Mouse (Mus musculus) embryo, embryonic 10 days (tissue): ENCODE measurements around the gene Parp1.
"Not testable (repeated sequence)": the region's sequence is repeated elsewhere in the genome, so short reads cannot be mapped to it uniquely, and the experiment has no call there.

Source experiments
- DNase-seq: peaks from one replicate; pipeline ENCODE4 v3.0.0-alpha.2; 2015; ENCODE audit warnings: low spot score

Gene Parp1

DNA sequence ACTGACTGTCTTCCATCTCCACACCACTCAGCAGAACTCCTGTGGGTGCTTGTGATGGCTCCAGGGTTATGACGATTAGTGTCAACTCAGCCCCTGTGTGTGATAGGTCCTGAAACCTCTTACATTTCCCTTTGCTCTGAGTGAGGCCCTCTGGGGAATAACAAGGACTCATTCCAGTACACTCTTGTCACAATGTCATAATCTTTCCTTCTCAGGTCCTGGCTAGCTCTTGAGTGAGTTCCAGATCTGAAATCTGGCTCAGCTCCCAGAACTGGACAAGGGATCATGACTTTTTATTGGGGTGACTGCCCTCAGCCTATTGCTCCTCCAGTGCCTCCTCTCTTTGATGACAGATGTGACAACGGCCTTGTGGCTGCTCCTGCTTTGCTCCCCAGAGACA, 57.4 kb downstream of the Parp1 start:
- no peak for DNase-seq

DNA sequence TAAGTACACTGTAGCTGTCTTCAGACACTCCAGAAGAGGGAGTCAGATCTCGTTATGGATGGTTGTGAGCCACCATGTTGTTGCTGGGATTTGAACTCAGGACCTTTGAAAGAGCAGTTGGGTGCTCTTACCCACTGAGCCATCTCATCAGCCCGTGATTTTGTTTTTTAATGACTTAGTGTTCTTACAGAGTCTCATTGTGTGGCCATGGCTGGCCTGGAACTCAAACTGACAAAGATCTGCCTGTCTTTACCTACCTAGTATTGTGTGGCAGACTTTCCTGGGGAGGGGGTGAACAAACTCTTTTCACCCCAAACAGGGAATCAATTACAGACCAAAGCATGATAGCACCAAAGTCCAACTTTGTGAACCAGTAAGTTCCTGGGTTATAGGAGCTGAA, 69.1 kb downstream of the Parp1 start:
- not testable (repeated sequence) for DNase-seq

DNA sequence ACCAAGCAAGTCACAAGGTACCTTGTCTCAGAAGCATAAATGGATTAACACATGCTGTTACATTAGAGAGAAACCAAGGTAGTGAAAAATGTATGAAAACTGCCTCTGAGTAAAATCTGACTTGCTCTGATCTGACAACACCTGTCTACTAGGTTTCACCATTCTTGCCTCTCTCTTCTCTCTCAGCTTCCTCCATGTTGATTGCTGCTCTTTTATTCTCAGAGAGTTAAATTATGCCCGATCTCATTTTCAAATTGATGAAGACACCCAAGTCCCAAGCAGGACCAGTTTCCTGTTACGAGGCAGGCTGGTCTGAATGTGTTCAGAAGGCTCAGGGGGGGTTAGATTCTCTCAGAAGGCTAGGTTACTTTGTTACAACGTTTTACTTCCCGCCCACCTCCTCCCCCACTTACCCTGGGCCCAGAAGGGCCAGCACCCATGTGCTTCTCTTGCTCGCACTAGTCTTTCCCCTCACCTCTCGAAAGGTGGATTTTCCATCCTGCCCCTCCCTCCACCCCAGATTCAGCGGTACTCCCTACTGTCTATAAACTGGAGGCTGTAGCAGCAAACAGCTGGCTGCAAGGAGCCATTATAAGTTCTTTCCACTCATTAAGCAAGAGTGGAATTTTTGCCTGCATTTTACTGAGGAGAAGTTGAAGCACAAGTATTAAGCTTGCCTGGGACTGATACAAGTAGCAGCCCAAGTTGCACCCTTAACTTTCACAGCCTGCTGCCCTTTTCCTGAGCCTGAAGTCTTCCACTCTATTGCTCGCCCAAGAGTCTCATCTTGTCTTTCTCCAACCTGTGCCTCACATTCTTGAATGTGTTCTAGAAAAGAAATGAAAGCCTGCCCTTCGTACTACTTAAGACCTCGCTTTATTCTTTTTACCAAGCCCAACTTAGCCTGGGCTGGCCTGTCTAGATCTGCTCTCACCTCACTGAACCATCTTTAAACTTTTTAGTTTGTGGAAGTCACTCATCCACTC, 71.0 kb downstream of the Parp1 start:
- no peak for DNase-seq

DNA sequence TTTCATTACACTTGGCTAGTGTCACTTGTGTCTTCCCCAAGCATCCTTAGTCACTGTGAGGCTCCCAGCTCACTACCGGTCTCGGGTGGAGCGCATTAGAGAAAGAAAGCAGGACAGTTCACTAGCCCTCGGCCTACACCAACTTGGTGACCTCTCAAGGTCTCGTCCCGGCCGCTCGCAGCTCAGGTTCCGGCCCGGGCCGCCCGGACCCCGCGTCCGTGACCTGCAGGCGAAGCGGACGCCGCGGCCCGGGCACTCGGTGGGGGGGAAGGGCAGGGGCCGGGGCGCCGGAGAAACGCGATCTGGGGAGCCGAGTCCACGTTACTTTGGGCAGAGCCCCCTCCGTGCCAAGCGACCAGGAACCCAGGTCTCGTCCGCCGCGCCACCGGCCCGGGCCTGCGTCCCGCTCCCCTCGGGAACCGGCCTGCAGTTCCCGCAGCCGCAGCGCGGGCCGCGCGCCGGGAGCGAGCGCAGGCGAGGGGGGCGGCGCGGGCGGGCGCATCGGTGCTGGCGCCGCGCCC, 71.9 kb downstream of the Parp1 start:
- DNase-seq: peak; percentile 64

DNA sequence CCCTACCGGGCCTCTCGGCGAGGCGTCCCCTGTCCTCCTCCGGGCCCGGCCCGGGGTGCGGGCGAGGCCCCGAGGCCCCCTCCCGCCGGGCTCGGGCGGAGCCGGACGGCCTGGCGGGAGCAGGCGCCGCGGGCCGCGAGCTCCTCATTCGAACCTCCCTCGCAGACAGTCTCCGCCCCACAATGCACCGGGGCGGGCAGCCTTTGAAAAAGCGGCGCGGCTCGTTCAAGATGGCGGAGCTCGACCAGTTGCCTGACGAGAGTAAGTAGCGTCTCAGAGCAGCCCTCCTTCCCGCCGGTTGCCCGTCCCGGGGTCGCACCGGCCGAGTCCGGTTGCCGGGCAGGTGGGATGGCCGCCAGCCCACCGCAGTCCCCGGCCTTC, 72.4 kb downstream of the Parp1 start, which contains the start of gene Lin9:
TSS of gene Lin9 (plus strand) at position 14 of the 381 bp plus-strand sequence.
- DNase-seq: peak; percentile 96

DNA sequence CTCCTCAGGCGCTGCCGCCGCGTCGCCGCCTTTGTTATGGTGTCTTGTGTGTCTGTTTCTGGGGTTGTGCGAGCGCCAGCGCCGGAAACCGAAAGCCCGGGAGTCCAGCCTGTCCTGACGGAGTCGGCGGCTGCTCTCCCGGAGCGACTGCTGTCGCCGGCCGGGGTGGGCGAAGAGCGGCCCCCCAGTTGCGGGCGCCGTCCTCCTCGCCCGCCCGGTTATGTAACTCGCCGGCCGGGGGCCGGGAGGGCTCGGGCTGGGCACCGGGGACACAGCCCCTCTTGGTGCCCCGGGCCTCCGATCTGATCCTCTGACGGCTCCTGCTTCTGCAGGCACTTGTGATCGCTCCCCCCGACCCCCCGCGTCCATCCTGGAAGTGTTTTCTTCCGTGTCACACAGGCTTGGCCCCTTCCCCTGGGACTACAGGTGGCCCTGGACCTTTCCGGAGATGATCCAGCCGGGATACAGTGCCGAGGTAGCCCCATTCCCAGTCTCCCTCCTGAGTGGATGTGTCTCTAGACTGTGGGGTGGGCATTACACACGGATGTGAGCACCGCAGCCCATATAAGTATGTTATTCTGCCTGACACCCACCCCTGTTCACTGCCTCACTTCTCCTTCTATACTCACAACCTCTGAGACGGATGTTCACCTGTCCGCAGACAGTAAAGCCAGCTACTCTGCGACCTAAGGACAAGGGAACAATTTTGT, 72.9 kb downstream of the Parp1 start:
- peak; percentile 42 for DNase-seq

DNA sequence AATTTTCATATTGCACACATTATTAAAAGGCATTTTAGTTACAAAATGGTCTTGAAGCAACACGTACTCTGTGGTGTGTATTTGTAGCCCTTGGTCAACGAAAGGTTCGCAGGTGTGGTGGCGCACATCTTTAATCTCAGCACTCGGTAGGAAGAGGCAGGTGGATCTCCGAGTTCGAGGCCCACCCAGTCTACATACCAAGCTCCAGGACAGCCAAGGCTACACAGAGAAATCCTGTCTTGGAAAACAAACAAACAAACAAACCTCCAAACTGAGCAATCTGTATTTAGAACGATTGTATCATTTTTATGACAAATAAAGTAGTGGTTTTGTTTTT, 73.5 kb downstream of the Parp1 start:
- DNase-seq: no peak
